Mouse (Mus musculus) liver, embryonic 14.5 days (tissue): ENCODE measurements around the gene Iqch.

ENCODE experiments used
- CTCF ChIP-seq: IDR thresholded peaks from 2 replicates; pipeline ENCODE4 v1.5.1; 2016; ENCODE audit warnings: antibody characterized with exemption, low read depth, control low read depth
- EP300 ChIP-seq: IDR thresholded peaks from 2 replicates; pipeline ENCODE4 v1.6.1; 2016; ENCODE audit warnings: antibody characterized with exemption, low read depth

GRCm38 (mm10) chr9:63610841-63611366 is 8.6 kb upstream of the Iqch start:
- TF ChIP-seq CTCF (no peak), EP300 (no peak)
